Mouse (Mus musculus) heart, embryonic 16.5 days (tissue): Measurements from ENCODE around the gene Sh3rf1. TPM values are rescaled to one million over a fixed set of nuclear protein-coding genes. Genes with fewer than 3 reads are reported as not detected.

Source experiments
- ATAC-seq: fragments of 200-750 bp; cut with Nextera tagmentation; replicated peaks from 2 replicates; pipeline ENCODE4 v1.8.0; 2017; ENCODE audit warnings: moderate number of reproducible peaks; ENCODE audit not compliant: insufficient read depth, low FRiP score; ENCODE audit errors: extremely low read depth
- H3K27ac ChIP-seq: fragments of 300-500 bp; sonication (generic); 2 replicates; pipeline ENCODE4 v1.5.1; 2014; ENCODE audit warnings: mild to moderate bottlenecking, low read length, control low read depth, moderate library complexity
- H3K27me3 ChIP-seq: fragments of 300-500 bp; sonication (generic); 2 replicates; pipeline ENCODE4 v1.6.1; 2014; ENCODE audit warnings: low read length, mixed read lengths; ENCODE audit not compliant: control insufficient read depth, insufficient read depth
- H3K36me3 ChIP-seq: fragments of 300-500 bp; sonication (generic); 2 replicates; pipeline ENCODE4 v1.6.1; 2014; ENCODE audit not compliant: control insufficient read depth, insufficient read depth
- H3K4me1 ChIP-seq: fragments of 300-500 bp; sonication (generic); 2 replicates; pipeline ENCODE4 v1.6.1; 2014; ENCODE audit warnings: low read length, mixed read lengths; ENCODE audit not compliant: control insufficient read depth, insufficient read depth
- H3K4me2 ChIP-seq: fragments of 300-500 bp; sonication (generic); 2 replicates; pipeline ENCODE4 v1.6.1; 2014; ENCODE audit warnings: low read depth, mild to moderate bottlenecking, control low read depth, low read length
- H3K4me3 ChIP-seq: fragments of 300-500 bp; sonication (generic); 2 replicates; pipeline ENCODE4 v1.5.1; 2014; ENCODE audit warnings: mild to moderate bottlenecking, control low read depth, low read length
- H3K9ac ChIP-seq: fragments of 300-500 bp; sonication (generic); 2 replicates; pipeline ENCODE4 v1.6.1; 2014; ENCODE audit warnings: low read length, control low read depth
- H3K9me3 ChIP-seq: fragments of 300-500 bp; sonication (generic); replicated peaks from 2 replicates; pipeline ENCODE4 v1.6.1; 2016; ENCODE audit warnings: low read length; ENCODE audit not compliant: control insufficient read depth
- WGBS: fragments of 180-500 bp; shearing (Covaris S2); extraction: QIAGEN DNeasy Blood & Tissue Kit; methylation state at CpG from one replicate; pipeline ENCODE4 v1.1.7; 2014; 5-methylcytosine and 5-hydroxymethylcytosine counted together
- polyA plus RNA-seq: library from polyadenylated mRNA; unstranded; fragments of >200 nt; fragmentation: Nextera tagmentation; extraction: Ambion mirVana; gene quantifications from 2 replicates; pipeline ENCODE4 v1.2.1, GENCODE M21; 2015

Sh3rf1 gene
- polyA plus RNA-seq, 1 experiment from 2014 or later: 5.3 TPM

- no peaks in the 10 kb centered on the region for H3K36me3 ChIP-seq
- no peak overlapping the region for H3K4me2 ChIP-seq
- H3K9ac ChIP-seq: no peak overlapping the region
- ATAC-seq: no peak
- H3K9me3 ChIP-seq: no peaks in the 10 kb centered on the region
- 72% methylated on average over 5 of the region's 5 CpGs for WGBS
- no peak overlapping the region for H3K27ac ChIP-seq
- no peak overlapping the region for H3K4me3 ChIP-seq
- H3K27me3 ChIP-seq: no peaks in the 10 kb centered on the region
- H3K4me1 ChIP-seq: no peaks in the 10 kb centered on the region
Measured at GRCm38 (mm10) chr8:61194306-61194925, 29.3 kb upstream of the Sh3rf1 start.

GRCm38 (mm10) chr8:61200254-61200887 is 23.3 kb upstream of the Sh3rf1 start:
- Histone ChIP-seq H3K4me3 (no peak overlapping the region), H3K27ac (no peak overlapping the region), H3K9ac (no peak overlapping the region), H3K36me3 (no peaks in the 10 kb centered on the region), H3K4me2 (no peak overlapping the region), H3K4me1 (no peaks in the 10 kb centered on the region), H3K9me3 (no peaks in the 10 kb centered on the region), H3K27me3 (no peaks in the 10 kb centered on the region)
- 27% methylated on average over 6 of the region's 6 CpGs for WGBS
- ATAC-seq: no peak

- Histone ChIP-seq H3K4me2 (no peak overlapping the region), H3K4me3 (no peak overlapping the region), H3K27ac (no peak overlapping the region), H3K9me3 (no peaks in the 10 kb centered on the region), H3K4me1 (no peaks in the 10 kb centered on the region), H3K9ac (no peak overlapping the region), H3K27me3 (no peaks in the 10 kb centered on the region), H3K36me3 (no peaks in the 10 kb centered on the region)
- no peak for ATAC-seq
- 72% methylated on average over 5 of the region's 5 CpGs for WGBS
Measured at GRCm38 (mm10) chr8:61203035-61203826, 20.4 kb upstream of the Sh3rf1 start.

GRCm38 (mm10) chr8:61206876-61207275 is 16.8 kb upstream of the Sh3rf1 start:
- H3K36me3 ChIP-seq: no peaks in the 10 kb centered on the region
- H3K4me1 ChIP-seq: no peaks in the 10 kb centered on the region
- H3K4me3 ChIP-seq: no peak overlapping the region
- no peaks in the 10 kb centered on the region for H3K27me3 ChIP-seq
- H3K9ac ChIP-seq: no peak overlapping the region
- H3K4me2 ChIP-seq: no peak overlapping the region
- WGBS: 30% methylated on average over 2 of the region's 2 CpGs
- H3K9me3 ChIP-seq: no peaks in the 10 kb centered on the region
- no peak for ATAC-seq
- no peak overlapping the region for H3K27ac ChIP-seq

- WGBS: 79% methylated on average over 4 of the region's 4 CpGs
- no peak overlapping the region for H3K4me3 ChIP-seq
- H3K27me3 ChIP-seq: no peaks in the 10 kb centered on the region
- no peak overlapping the region for H3K27ac ChIP-seq
- H3K9ac ChIP-seq: no peak overlapping the region
- no peaks in the 10 kb centered on the region for H3K9me3 ChIP-seq
- H3K4me1 ChIP-seq: no peaks in the 10 kb centered on the region
- no peaks in the 10 kb centered on the region for H3K36me3 ChIP-seq
- no peak for ATAC-seq
- no peak overlapping the region for H3K4me2 ChIP-seq
Measured at GRCm38 (mm10) chr8:61207636-61208035, 16.0 kb upstream of the Sh3rf1 start.

- H3K4me2 ChIP-seq: no peak overlapping the region
- no peak for ATAC-seq
- H3K4me1 ChIP-seq: no peaks in the 10 kb centered on the region
- 74% methylated on average over 9 of the region's 9 CpGs for WGBS
- no peak overlapping the region for H3K4me3 ChIP-seq
- H3K9me3 ChIP-seq: no peaks in the 10 kb centered on the region
- H3K27me3 ChIP-seq: no peaks in the 10 kb centered on the region
- no peak overlapping the region for H3K27ac ChIP-seq
- no peak overlapping the region for H3K9ac ChIP-seq
- no peaks in the 10 kb centered on the region for H3K36me3 ChIP-seq
Measured at GRCm38 (mm10) chr8:61208719-61209118, 15.0 kb upstream of the Sh3rf1 start.

- WGBS: 84% methylated on average over 8 of the region's 8 CpGs
- Histone ChIP-seq H3K27ac (no peak overlapping the region), H3K4me1 (no peaks in the 10 kb centered on the region), H3K4me2 (no peak overlapping the region), H3K4me3 (no peak overlapping the region), H3K36me3 (no peaks in the 10 kb centered on the region), H3K27me3 (no peaks in the 10 kb centered on the region), H3K9ac (no peak overlapping the region), H3K9me3 (no peaks in the 10 kb centered on the region)
- no peak for ATAC-seq
Measured at GRCm38 (mm10) chr8:61210836-61211235, 12.8 kb upstream of the Sh3rf1 start.

GRCm38 (mm10) chr8:61215081-61215819 is 8.4 kb upstream of the Sh3rf1 start:
- Histone ChIP-seq H3K36me3 (no peaks in the 10 kb centered on the region), H3K4me1 (no peaks in the 10 kb centered on the region), H3K9ac (no peak overlapping the region), H3K9me3 (no peaks in the 10 kb centered on the region), H3K4me2 (no peak overlapping the region), H3K27me3 (no peaks in the 10 kb centered on the region), H3K4me3 (no peak overlapping the region), H3K27ac (no peak overlapping the region)
- no peak for ATAC-seq
- 72% methylated on average over 5 of the region's 5 CpGs for WGBS
